Mouse (Mus musculus) CD4-positive helper T cell, adult 2 months (primary cell): ENCODE results near the gene Dnajc1.

Source experiments
- DNase-seq: peaks from one replicate; pipeline ENCODE4 v3.0.0-alpha.2; 2012; ENCODE audit warnings: low read depth, missing footprints, low spot score

Dnajc1 gene

GRCm38 (mm10) chr2:18300949-18301348 is 91.7 kb downstream of the Dnajc1 start:
- no peak for DNase-seq

GRCm38 (mm10) chr2:18285175-18285574 is 107.5 kb downstream of the Dnajc1 start:
- DNase-seq, result peak; percentile 9

- DNase-seq, result no peak
Measured at GRCm38 (mm10) chr2:18265736-18266135, 126.9 kb downstream of the Dnajc1 start.

- no peak for DNase-seq
Measured at GRCm38 (mm10) chr2:18264579-18264978, 128.1 kb downstream of the Dnajc1 start.

- no peak for DNase-seq
Measured at GRCm38 (mm10) chr2:18262298-18262697, 130.3 kb downstream of the Dnajc1 start.

GRCm38 (mm10) chr2:18249224-18249623 is 143.4 kb downstream of the Dnajc1 start:
- DNase-seq, result no peak

- DNase-seq, result no peak
Measured at GRCm38 (mm10) chr2:18235524-18235923, 157.1 kb downstream of the Dnajc1 start.

- no peak for DNase-seq
Measured at GRCm38 (mm10) chr2:18232883-18233567, 159.6 kb downstream of the Dnajc1 start.

- DNase-seq, result no peak
Measured at GRCm38 (mm10) chr2:18231143-18231542, 161.5 kb downstream of the Dnajc1 start.

- DNase-seq, result no peak
Measured at GRCm38 (mm10) chr2:18229279-18229678, 163.4 kb downstream of the Dnajc1 start.

- no peak for DNase-seq
Measured at GRCm38 (mm10) chr2:18228486-18229062, 164.1 kb downstream of the Dnajc1 start.

- DNase-seq, result no peak
Measured at GRCm38 (mm10) chr2:18219569-18219968, 173.1 kb downstream of the Dnajc1 start.

GRCm38 (mm10) chr2:18219136-18219535 is 173.5 kb downstream of the Dnajc1 start:
- DNase-seq, result no peak

- DNase-seq, result no peak
Measured at GRCm38 (mm10) chr2:18218500-18218899, 174.1 kb downstream of the Dnajc1 start.

GRCm38 (mm10) chr2:18217867-18218266 is 174.8 kb downstream of the Dnajc1 start:
- DNase-seq, result no peak

- DNase-seq, result no peak
Measured at GRCm38 (mm10) chr2:18214031-18214430, 178.6 kb downstream of the Dnajc1 start.

- no peak for DNase-seq
Measured at GRCm38 (mm10) chr2:18209948-18210347, 182.7 kb downstream of the Dnajc1 start.

GRCm38 (mm10) chr2:18209211-18209823 is 183.3 kb downstream of the Dnajc1 start:
- no peak for DNase-seq

- no peak for DNase-seq
Measured at GRCm38 (mm10) chr2:18208578-18208977, 184.1 kb downstream of the Dnajc1 start.

- no peak for DNase-seq
Measured at GRCm38 (mm10) chr2:18206811-18207210, 185.8 kb downstream of the Dnajc1 start.

- peak; percentile 72 for DNase-seq
Measured at GRCm38 (mm10) chr2:18205118-18205517, 187.5 kb downstream of the Dnajc1 start.

GRCm38 (mm10) chr2:18202923-18203322 is 189.7 kb downstream of the Dnajc1 start:
- DNase-seq, result no peak
